Mouse (Mus musculus) ES-E14 (cell line): ENCODE measurements around the gene Nebl. TPM values are rescaled to one million over a fixed set of nuclear protein-coding genes. Genes with fewer than 3 reads are reported as not detected.

Experiments used
- DNase-seq: peaks from one replicate; pipeline ENCODE4 v3.0.0-alpha.2; 2013; ENCODE audit warnings: low read depth, low spot score
- H3K27ac ChIP-seq: 2 replicates; pipeline ENCODE4 v1.5.1; 2012; ENCODE audit warnings: low read depth, mild to moderate bottlenecking, low read length, moderate library complexity, mixed read lengths; ENCODE audit not compliant: poor library complexity, insufficient read depth, severe bottlenecking
- H3K36me3 ChIP-seq: 2 replicates; pipeline ENCODE4 v1.6.1; 2012; ENCODE audit warnings: mild to moderate bottlenecking, low read length, moderate library complexity, mixed read lengths; ENCODE audit not compliant: control insufficient read depth, poor library complexity, insufficient read depth, severe bottlenecking
- H3K4me1 ChIP-seq, 2 experiments: fragments of 150-350 bp in 1 of 2; sonication (generic) in 1 of 2; 2 replicates each; pipeline ENCODE4 v1.6.1; 2012; ENCODE audit warnings: low read length in 2 of 2, mild to moderate bottlenecking in 1 of 2, mixed read lengths in 1 of 2; ENCODE audit not compliant: control insufficient read depth in 2 of 2, insufficient read depth in 2 of 2, poor library complexity in 1 of 2
- H3K4me3 ChIP-seq, 2 experiments: fragments of 150-350 bp in 1 of 2; sonication (generic) in 1 of 2; 2 replicates each; pipeline ENCODE4 v1.5.1; 2012; ENCODE audit warnings: low read length in 2 of 2, low read depth in 1 of 2, mild to moderate bottlenecking in 1 of 2, mixed read lengths in 1 of 2; ENCODE audit not compliant: insufficient read depth in 1 of 2, poor library complexity in 1 of 2, severe bottlenecking in 1 of 2
- H3K9ac ChIP-seq: 2 replicates; pipeline ENCODE4 v1.6.1; 2012; ENCODE audit warnings: low read depth, mild to moderate bottlenecking, low read length, mixed read lengths; ENCODE audit not compliant: poor library complexity, insufficient read depth, severe bottlenecking
- H3K9me3 ChIP-seq: fragments of 150-350 bp; sonication (generic); 2 replicates; pipeline ENCODE4 v1.6.1; 2012; ENCODE audit warnings: low read depth, mild to moderate bottlenecking, low read length; ENCODE audit not compliant: control insufficient read depth, insufficient read depth
- CHD2 ChIP-seq: IDR thresholded peaks from 2 replicates; pipeline ENCODE4 v1.6.1; 2014; ENCODE audit warnings: mild to moderate bottlenecking, low read depth, low read length, inconsistent platforms
- HCFC1 ChIP-seq: IDR thresholded peaks from 2 replicates; pipeline ENCODE4 v1.6.1; 2012; ENCODE audit warnings: low read length, inconsistent platforms, borderline replicate concordance; ENCODE audit not compliant: insufficient read depth
- MAFK ChIP-seq: IDR thresholded peaks from 2 replicates; pipeline ENCODE4 v1.6.1; 2014; ENCODE audit warnings: mild to moderate bottlenecking, low read depth, low read length, inconsistent platforms; ENCODE audit not compliant: insufficient read depth
- ZC3H11A ChIP-seq: IDR thresholded peaks from 2 replicates; pipeline ENCODE4 v1.6.1; 2012; ENCODE audit warnings: low read depth, mild to moderate bottlenecking, inconsistent platforms, low read length, borderline replicate concordance
- ZNF384 ChIP-seq: IDR thresholded peaks from 2 replicates; pipeline ENCODE4 v1.6.1; 2012; ENCODE audit warnings: low read depth, low read length, inconsistent platforms
- in situ Hi-C, 2 experiments: fragments of 600-800 bp; cut with MboI; formaldehyde crosslinking; loops; one replicate each; pipeline ENCODE4 v1.15.1; 2025; ENCODE audit warnings: low sequenced_read_pairs in 2 of 2, inconsistent platforms in 1 of 2; ENCODE audit not compliant: unreplicated experiment in 2 of 2
- total RNA-seq: library from RNA; depleted of rRNA; stranded (reverse); fragments of 300-350 nt; gene quantifications from 2 replicates; pipeline ENCODE4 v1.2.3, GENCODE M21; 2012

Gene Nebl
- total RNA-seq, 1 experiment = 1.2 TPM

GRCm38 (mm10) chr2:17705964-17706363 is 25.3 kb downstream of the Nebl start:
- no peak overlapping the region for H3K27ac ChIP-seq
- in situ Hi-C loops = no loop called here

GRCm38 (mm10) chr2:17705426-17705825 is 25.8 kb downstream of the Nebl start:
- H3K4me1 ChIP-seq = peaks cover 0 to 2% of the 10 kb centered on the region in 2 experiments; a peak in 1 of 4 replicates
- in situ Hi-C loops = no loop called here
- no peak overlapping the region for H3K9ac ChIP-seq
- no peaks in the 10 kb centered on the region for H3K36me3 ChIP-seq
- no peak for DNase-seq
- H3K27ac ChIP-seq = no peak overlapping the region
- H3K9me3 ChIP-seq = no peaks in the 10 kb centered on the region
- H3K4me3 ChIP-seq = no peak overlapping the region
- no peak for TF ChIP-seq ZNF384
- TF ChIP-seq ZC3H11A = no peak
- TF ChIP-seq HCFC1 = no peak
- TF ChIP-seq CHD2 = no peak
- no peak for TF ChIP-seq MAFK

More at GRCm38 (mm10) chr2:17705964-17706363, 25.3 kb downstream of the Nebl start:
- H3K9ac ChIP-seq = no peak overlapping the region
- no peak for DNase-seq
- TF ChIP-seq MAFK (no peak), ZNF384 (no peak), CHD2 (no peak), ZC3H11A (no peak), HCFC1 (no peak)
- no peaks in the 10 kb centered on the region for H3K36me3 ChIP-seq
- no peaks in the 10 kb centered on the region for H3K9me3 ChIP-seq
- H3K4me3 ChIP-seq = no peak overlapping the region
- H3K4me1 ChIP-seq = peaks cover 0 to 2% of the 10 kb centered on the region in 2 experiments; a peak in 1 of 4 replicates

GRCm38 (mm10) chr2:17703170-17703512 is 28.1 kb downstream of the Nebl start:
- Histone ChIP-seq H3K4me1 (peaks cover 0 to 2% of the 10 kb centered on the region in 2 experiments; a peak in 1 of 4 replicates), H3K27ac (no peak overlapping the region), H3K36me3 (no peaks in the 10 kb centered on the region), H3K9ac (no peak overlapping the region), H3K4me3 (no peak overlapping the region), H3K9me3 (no peaks in the 10 kb centered on the region)
- in situ Hi-C loops = no loop called here
- DNase-seq = no peak
- TF ChIP-seq ZC3H11A (no peak), ZNF384 (no peak), HCFC1 (no peak), CHD2 (no peak), MAFK (no peak)

DNA sequence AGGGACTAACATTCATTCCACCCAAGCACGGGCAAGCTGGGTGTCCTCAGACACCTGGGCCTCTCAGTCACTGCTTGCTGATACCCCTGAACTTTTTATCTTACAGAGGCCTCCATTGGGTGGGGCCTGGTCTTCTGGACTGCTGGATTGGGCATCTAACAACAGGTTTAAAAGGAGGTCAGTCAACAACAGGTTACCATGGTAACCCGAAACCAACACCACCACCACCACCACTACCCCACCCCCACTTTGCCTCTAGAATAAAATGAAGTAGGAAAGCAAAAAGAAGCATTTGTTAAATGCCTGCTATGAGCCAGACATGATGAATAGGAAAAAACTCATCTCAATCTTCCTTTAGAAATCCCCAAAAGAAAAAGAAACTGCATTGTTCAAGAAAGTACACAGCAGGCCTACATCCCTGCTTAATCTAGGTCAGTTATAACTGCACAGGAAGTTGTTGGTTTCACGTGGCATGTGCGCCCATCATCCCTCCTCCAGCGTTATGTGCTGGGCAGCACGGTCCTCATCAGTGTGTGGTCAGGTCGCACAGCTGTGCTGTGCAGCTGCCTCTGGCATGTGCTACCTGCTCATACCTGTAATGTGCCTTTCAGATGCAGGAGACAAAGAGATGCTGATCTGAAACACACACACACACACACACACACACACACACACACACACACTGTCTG is 28.6 kb downstream of the Nebl start:
- in situ Hi-C loops = no loop called here
- peaks cover 0 to 2% of the 10 kb centered on the region in 2 experiments; a peak in 1 of 4 replicates for H3K4me1 ChIP-seq
- H3K27ac ChIP-seq = no peak overlapping the region
- H3K36me3 ChIP-seq = no peaks in the 10 kb centered on the region
- no peak overlapping the region for H3K9ac ChIP-seq
- DNase-seq = no peak
- H3K9me3 ChIP-seq = no peaks in the 10 kb centered on the region
- no peak overlapping the region for H3K4me3 ChIP-seq
- TF ChIP-seq HCFC1 (no peak), ZNF384 (no peak), MAFK (no peak), ZC3H11A (no peak), CHD2 (no peak)
